Mouse (Mus musculus): ENCODE data around the gene Smco2.

Gene Smco2

GRCm38 (mm10) chr6:146898709-146899108, 48.8 kb downstream of the Smco2 start:
- DNase-seq (ENCODE audit: low read depth, low spot score): no peak

GRCm38 (mm10) chr6:146899647-146900046, 49.7 kb downstream of the Smco2 start:
- no peak for DNase-seq (ENCODE audit: low read depth, low spot score)

GRCm38 (mm10) chr6:146901929-146902328, 52.0 kb downstream of the Smco2 start:
- DNase-seq (ENCODE audit: low read depth, low spot score): peak; percentile 35

GRCm38 (mm10) chr6:146903632-146904031, 53.7 kb downstream of the Smco2 start:
- no peak for DNase-seq (ENCODE audit: low read depth, low spot score)

- DNase-seq (ENCODE audit: low read depth, low spot score): no peak
Observed at GRCm38 (mm10) chr6:146904707-146905106, 54.8 kb downstream of the Smco2 start.

GRCm38 (mm10) chr6:146906000-146906786, 56.3 kb downstream of the Smco2 start:
- DNase-seq (ENCODE audit: low read depth, low spot score): no peak

- DNase-seq (ENCODE audit: low read depth, low spot score): no peak
Observed at GRCm38 (mm10) chr6:146907061-146907794, 57.3 kb downstream of the Smco2 start.

GRCm38 (mm10) chr6:146907795-146908190, 57.9 kb downstream of the Smco2 start:
- DNase-seq (ENCODE audit: low read depth, low spot score): no peak

- DNase-seq (ENCODE audit: low read depth, low spot score): no peak
Observed at GRCm38 (mm10) chr6:146908801-146909200, 58.9 kb downstream of the Smco2 start.

GRCm38 (mm10) chr6:146909725-146910489, 60.0 kb downstream of the Smco2 start:
- no peak for DNase-seq (ENCODE audit: low read depth, low spot score)

GRCm38 (mm10) chr6:146910801-146911200, 60.9 kb downstream of the Smco2 start:
- no peak for DNase-seq (ENCODE audit: low read depth, low spot score)

- peak; percentile 74 for DNase-seq (ENCODE audit: low read depth, low spot score)
Observed at GRCm38 (mm10) chr6:146912835-146913488, 63.1 kb downstream of the Smco2 start.

GRCm38 (mm10) chr6:146913489-146914198, 63.7 kb downstream of the Smco2 start:
- no peak for DNase-seq (ENCODE audit: low read depth, low spot score)

GRCm38 (mm10) chr6:146915808-146916207, 65.9 kb downstream of the Smco2 start:
- DNase-seq (ENCODE audit: low read depth, low spot score): no peak

GRCm38 (mm10) chr6:146917396-146917795, 67.5 kb downstream of the Smco2 start:
- no peak for DNase-seq (ENCODE audit: low read depth, low spot score)

- DNase-seq (ENCODE audit: low read depth, low spot score): no peak
Observed at GRCm38 (mm10) chr6:146918341-146918740, 68.4 kb downstream of the Smco2 start.
